Mouse (Mus musculus) heart, embryonic 13.5 days (tissue): ENCODE data around the gene Nup160. TPM values are rescaled to one million over a fixed set of nuclear protein-coding genes. Genes with fewer than 3 reads are reported as not detected.

Source experiments
- ATAC-seq: fragments of 200-750 bp; cut with Nextera tagmentation; 2 replicates; pipeline ENCODE4 v1.8.0; 2017; ENCODE audit warnings: moderate TSS enrichment; ENCODE audit not compliant: insufficient number of reproducible peaks, low FRiP score, low TSS enrichment; ENCODE audit errors: extremely low read depth
- H3K27ac ChIP-seq: fragments of 300-500 bp; sonication (generic); replicated peaks from 2 replicates; pipeline ENCODE4 v1.5.1; 2015; ENCODE audit warnings: moderate library complexity, mild to moderate bottlenecking, inconsistent platforms
- H3K27me3 ChIP-seq: fragments of 300-500 bp; sonication (generic); replicated peaks from 2 replicates; pipeline ENCODE4 v1.6.1; 2015; ENCODE audit warnings: mild to moderate bottlenecking, inconsistent platforms
- H3K36me3 ChIP-seq: fragments of 300-500 bp; sonication (generic); 2 replicates; pipeline ENCODE4 v1.6.1; 2015; ENCODE audit warnings: mild to moderate bottlenecking, inconsistent platforms
- H3K4me1 ChIP-seq: fragments of 300-500 bp; sonication (generic); 2 replicates; pipeline ENCODE4 v1.6.1; 2015; ENCODE audit warnings: inconsistent platforms
- H3K4me2 ChIP-seq: fragments of 300-500 bp; sonication (generic); 2 replicates; pipeline ENCODE4 v1.6.1; 2015; ENCODE audit warnings: inconsistent platforms, mild to moderate bottlenecking, moderate library complexity
- H3K4me3 ChIP-seq: fragments of 300-500 bp; sonication (generic); 2 replicates; pipeline ENCODE4 v1.5.1; 2015; ENCODE audit warnings: moderate library complexity, mild to moderate bottlenecking, inconsistent platforms
- H3K9ac ChIP-seq: fragments of 300-500 bp; sonication (generic); 2 replicates; pipeline ENCODE4 v1.6.1; 2015; ENCODE audit warnings: inconsistent platforms, mild to moderate bottlenecking, moderate library complexity
- H3K9me3 ChIP-seq: fragments of 300-500 bp; sonication (generic); 2 replicates; pipeline ENCODE4 v1.6.1; 2016; ENCODE audit warnings: inconsistent platforms
- WGBS: fragments of 180-500 bp; shearing (Covaris S2); methylation state at CpG from one replicate; pipeline ENCODE4 v1.1.7; 2015; ENCODE audit warnings: mixed read lengths; 5-methylcytosine and 5-hydroxymethylcytosine counted together
- polyA plus RNA-seq: library from polyadenylated mRNA; unstranded; fragments of >200 nt; fragmentation: Nextera tagmentation; extraction: Ambion mirVana; gene quantifications from 2 replicates; pipeline ENCODE4 v1.2.1, GENCODE M21; 2015

Gene Nup160
- polyA plus RNA-seq, 1 experiment from 2014 or later, result 23.8 TPM

DNA sequence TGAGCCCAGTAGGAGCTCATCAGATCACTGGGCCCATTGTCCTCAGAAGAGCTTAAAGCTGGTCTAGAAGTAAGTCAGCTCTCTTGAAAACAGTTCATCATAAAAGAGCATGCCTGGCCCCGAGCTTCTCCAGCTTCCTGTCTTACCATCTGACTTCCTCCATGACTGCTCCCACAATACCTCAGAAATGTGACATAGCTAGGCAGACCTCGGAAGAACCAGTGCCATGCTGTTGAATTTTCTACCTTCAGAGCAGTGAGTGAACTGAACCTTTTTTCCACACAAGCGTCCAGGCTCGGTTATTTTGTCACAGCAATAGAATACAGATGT is 35.3 kb upstream of the Nup160 start:
- no peaks in the 10 kb centered on the region for H3K9me3 ChIP-seq
- H3K27me3 ChIP-seq, result no peaks in the 10 kb centered on the region
- H3K4me1 ChIP-seq, result peaks cover 27% of the 10 kb centered on the region
- no peak overlapping the region for H3K9ac ChIP-seq
- H3K4me2 ChIP-seq, result no peak overlapping the region
- WGBS, result 75% methylated on average over 4 of the region's 4 CpGs
- no peak for ATAC-seq
- no peaks in the 10 kb centered on the region for H3K36me3 ChIP-seq
- H3K27ac ChIP-seq, result no peak overlapping the region
- no peak overlapping the region for H3K4me3 ChIP-seq

DNA sequence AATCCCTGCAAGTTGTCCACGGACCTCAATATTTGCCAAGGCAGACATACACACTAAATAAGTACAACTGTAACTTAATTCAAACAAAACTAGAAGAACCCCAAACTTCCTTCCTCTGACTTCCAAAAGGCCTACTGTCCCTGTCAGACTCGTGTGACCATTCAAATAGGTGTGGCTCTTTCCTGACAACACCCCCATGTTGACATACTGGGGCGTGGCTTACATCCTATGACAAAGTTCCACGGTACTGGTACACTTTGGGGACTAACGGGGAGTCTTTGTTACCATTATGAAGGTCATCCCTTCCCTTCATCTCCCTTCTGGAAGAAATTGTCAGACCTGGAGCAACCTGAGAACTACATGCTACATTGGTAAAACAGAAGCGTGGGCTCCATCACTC is 29.9 kb upstream of the Nup160 start:
- WGBS, result 69% methylated on average over 6 of the region's 6 CpGs

DNA sequence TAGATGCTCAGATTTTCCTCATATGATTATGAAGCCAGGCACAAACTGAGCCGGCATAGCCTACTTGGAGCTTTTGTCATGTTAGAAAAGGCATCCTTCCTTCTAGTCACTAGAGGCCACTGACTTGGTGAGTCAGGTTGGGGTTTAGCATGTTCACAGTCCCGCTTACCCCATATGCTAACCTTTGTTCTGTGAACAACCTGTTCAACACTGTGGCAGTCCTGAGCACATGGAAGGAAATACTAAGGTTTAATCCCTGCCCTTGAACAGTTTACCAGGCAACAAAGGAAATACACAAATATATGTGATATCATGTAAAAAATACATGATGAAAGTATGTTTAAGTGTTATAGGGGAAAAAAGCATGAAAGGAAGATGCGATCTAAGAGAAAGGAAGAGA is 27.6 kb upstream of the Nup160 start:
- H3K27me3 ChIP-seq, result no peaks in the 10 kb centered on the region
- H3K27ac ChIP-seq, result no peak overlapping the region
- no peak for ATAC-seq
- H3K4me2 ChIP-seq, result no peak overlapping the region
- no peak overlapping the region for H3K4me3 ChIP-seq
- no peaks in the 10 kb centered on the region for H3K9me3 ChIP-seq
- H3K36me3 ChIP-seq, result no peaks in the 10 kb centered on the region
- H3K4me1 ChIP-seq, result no peaks in the 10 kb centered on the region
- 83% methylated on average over 3 of the region's 3 CpGs for WGBS
- no peak overlapping the region for H3K9ac ChIP-seq

More for the DNA sequence above, 29.9 kb upstream of the Nup160 start:
- H3K4me1 ChIP-seq, result no peaks in the 10 kb centered on the region
- H3K4me3 ChIP-seq, result no peak overlapping the region
- H3K9ac ChIP-seq, result no peak overlapping the region
- no peak overlapping the region for H3K4me2 ChIP-seq
- H3K27ac ChIP-seq, result no peak overlapping the region
- H3K36me3 ChIP-seq, result no peaks in the 10 kb centered on the region
- H3K27me3 ChIP-seq, result no peaks in the 10 kb centered on the region
- no peaks in the 10 kb centered on the region for H3K9me3 ChIP-seq
- ATAC-seq, result no peak

DNA sequence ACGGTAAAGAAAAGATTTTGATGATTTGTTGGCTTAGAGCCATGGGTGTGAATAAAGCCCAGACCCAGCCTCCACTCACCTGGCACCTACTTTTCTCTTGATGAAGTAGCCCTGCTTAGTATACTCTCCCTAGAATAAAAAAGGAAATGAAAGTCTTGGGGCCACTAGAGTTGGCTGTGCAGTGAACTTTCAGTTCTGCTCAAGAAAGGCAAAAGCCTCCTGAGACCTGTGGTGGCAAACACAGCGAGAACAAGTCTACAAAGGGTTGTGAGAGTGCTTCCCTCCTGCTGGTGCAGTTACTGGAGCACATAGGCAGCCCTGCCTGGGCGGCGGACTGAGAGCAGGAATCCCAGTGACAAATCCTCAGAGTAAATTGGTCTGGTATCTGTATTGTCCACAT is 27.1 kb upstream of the Nup160 start:
- Histone ChIP-seq H3K36me3 (no peaks in the 10 kb centered on the region), H3K27me3 (no peaks in the 10 kb centered on the region), H3K4me1 (no peaks in the 10 kb centered on the region), H3K27ac (no peak overlapping the region), H3K9me3 (no peaks in the 10 kb centered on the region), H3K4me3 (no peak overlapping the region), H3K4me2 (no peak overlapping the region), H3K9ac (no peak overlapping the region)
- 65% methylated on average over 4 of the region's 4 CpGs for WGBS
- no peak for ATAC-seq

DNA sequence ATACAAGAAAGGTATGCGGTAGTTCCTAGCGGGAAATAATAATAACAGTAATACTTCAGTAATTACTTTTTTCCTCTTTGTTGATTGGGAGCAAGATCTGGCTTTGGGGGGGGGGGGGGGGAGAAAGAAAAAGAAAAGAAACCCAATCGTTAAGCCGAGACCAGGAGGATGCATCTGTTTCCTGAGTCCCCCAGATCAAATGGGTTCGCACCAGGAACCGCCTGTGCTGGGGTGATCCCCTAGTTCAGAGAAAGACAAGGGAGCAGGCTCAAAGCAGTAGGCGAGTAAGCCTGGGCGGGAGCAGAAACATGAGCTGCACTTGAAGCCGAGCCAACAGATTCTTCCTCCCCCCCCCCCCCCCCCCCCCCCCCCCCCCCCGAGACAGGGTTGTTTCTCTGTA is 24.9 kb upstream of the Nup160 start:
- 60% methylated on average over 9 of the region's 10 CpGs for WGBS
- Histone ChIP-seq H3K4me1 (no peaks in the 10 kb centered on the region), H3K27ac (no peak overlapping the region), H3K4me2 (no peak overlapping the region), H3K36me3 (no peaks in the 10 kb centered on the region), H3K27me3 (no peaks in the 10 kb centered on the region), H3K9me3 (no peaks in the 10 kb centered on the region), H3K9ac (no peak overlapping the region), H3K4me3 (no peak overlapping the region)
- no peak for ATAC-seq

DNA sequence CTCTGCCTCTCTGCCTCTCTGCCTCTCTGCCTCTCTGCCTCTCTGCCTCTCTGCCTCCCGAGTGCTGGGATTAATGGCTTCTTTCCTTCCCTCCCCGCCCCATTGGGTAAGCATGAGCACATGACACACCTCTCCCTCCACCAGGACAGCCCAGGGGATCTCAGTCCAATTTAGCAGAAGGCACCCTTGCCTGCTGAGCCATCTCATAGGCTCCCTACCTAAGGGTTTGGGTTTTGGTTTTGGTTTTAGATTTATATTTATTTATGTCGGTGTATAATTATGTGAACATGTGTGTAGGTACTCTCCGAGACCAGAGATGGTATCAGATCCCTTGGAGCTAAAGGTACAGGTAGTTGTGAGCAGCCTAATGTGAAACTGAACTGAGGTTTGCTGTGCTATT is 24.0 kb upstream of the Nup160 start:
- Histone ChIP-seq H3K9ac (no peak overlapping the region), H3K27me3 (no peaks in the 10 kb centered on the region), H3K4me2 (no peak overlapping the region), H3K27ac (no peak overlapping the region), H3K9me3 (no peaks in the 10 kb centered on the region), H3K4me3 (no peak overlapping the region), H3K36me3 (no peaks in the 10 kb centered on the region), H3K4me1 (no peaks in the 10 kb centered on the region)
- no peak for ATAC-seq
- WGBS, result 64% methylated on average over 4 of the region's 4 CpGs

DNA sequence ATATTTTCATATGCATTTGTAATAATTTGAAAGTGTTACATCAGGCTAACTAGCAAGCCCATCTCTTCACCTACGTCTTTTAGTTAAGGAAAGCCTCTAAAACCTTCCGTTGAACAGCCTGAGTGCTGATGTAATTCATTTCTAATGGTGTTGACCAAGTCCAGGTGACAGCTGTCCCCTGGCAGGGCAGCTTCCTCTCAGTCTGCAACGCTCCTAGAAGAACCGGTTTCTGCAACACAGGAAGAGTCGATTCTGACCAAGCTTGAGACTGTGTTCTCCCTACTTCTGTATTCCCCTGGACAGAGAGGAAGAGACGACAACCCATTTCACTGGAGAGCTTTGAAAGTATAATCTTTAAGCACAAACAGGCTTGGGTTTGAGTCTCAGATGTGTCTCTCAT is 21.6 kb upstream of the Nup160 start:
- Histone ChIP-seq H3K27me3 (no peaks in the 10 kb centered on the region), H3K27ac (no peak overlapping the region), H3K4me2 (no peak overlapping the region), H3K36me3 (no peaks in the 10 kb centered on the region), H3K4me3 (no peak overlapping the region), H3K9ac (no peak overlapping the region), H3K4me1 (no peaks in the 10 kb centered on the region; the same call in 1 of the 2 replicates), H3K9me3 (no peaks in the 10 kb centered on the region)
- no peak for ATAC-seq
- 64% methylated on average over 6 of the region's 6 CpGs for WGBS

DNA sequence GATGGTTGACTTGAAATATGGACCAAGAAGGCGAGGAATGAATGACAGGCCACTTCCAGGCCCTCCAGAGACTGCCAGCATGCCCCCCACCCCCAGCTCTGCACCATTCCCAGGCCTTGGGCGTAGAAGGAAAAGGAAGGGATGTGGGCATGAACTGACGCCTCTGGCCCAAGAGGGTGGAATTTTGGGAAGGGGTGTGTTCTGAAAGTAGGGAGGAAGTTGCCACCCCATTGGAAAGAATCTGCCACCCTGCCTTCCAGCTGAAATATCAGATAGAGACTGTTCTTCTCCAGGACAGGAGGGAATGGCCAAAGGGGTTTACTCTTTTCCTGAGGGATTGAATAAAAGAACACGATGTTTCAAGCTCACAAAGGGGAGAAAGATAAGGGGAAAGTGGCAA is 18.4 kb upstream of the Nup160 start:
- Histone ChIP-seq H3K4me2 (no peak overlapping the region), H3K9ac (no peak overlapping the region), H3K9me3 (no peaks in the 10 kb centered on the region), H3K4me1 (peaks cover 3% of the 10 kb centered on the region; the same call in 1 of the 2 replicates), H3K36me3 (no peaks in the 10 kb centered on the region), H3K27me3 (no peaks in the 10 kb centered on the region), H3K4me3 (no peak overlapping the region), H3K27ac (no peak overlapping the region)
- WGBS, result 65% methylated on average over 4 of the region's 4 CpGs
- ATAC-seq, result no peak

DNA sequence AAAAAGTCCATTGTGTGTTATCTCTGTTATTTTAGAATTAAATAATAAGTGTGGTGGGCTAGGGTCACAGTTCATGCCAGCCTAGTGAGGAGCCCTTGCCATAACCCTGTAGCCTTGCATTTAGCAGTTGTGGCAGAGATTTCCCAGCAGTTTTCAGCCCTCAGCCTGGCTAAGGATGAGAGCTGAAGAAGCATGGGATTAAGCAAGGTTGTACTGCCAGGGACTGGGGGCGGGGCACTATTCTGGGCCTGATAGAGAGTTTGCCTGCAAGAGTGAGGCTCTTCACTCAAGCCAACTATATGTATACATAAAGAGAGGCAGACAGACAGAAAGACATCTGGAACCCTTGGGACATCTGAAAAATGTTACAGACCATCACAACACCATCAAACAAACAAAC is 18.0 kb upstream of the Nup160 start:
- H3K36me3 ChIP-seq, result no peaks in the 10 kb centered on the region
- 76% methylated on average over 1 of the region's 1 CpGs for WGBS
- no peaks in the 10 kb centered on the region for H3K27me3 ChIP-seq
- no peak overlapping the region for H3K4me3 ChIP-seq
- H3K9ac ChIP-seq, result no peak overlapping the region
- peaks cover 3% of the 10 kb centered on the region; the same call in 1 of the 2 replicates for H3K4me1 ChIP-seq
- H3K9me3 ChIP-seq, result no peaks in the 10 kb centered on the region
- no peak for ATAC-seq
- H3K4me2 ChIP-seq, result no peak overlapping the region
- H3K27ac ChIP-seq, result no peak overlapping the region

DNA sequence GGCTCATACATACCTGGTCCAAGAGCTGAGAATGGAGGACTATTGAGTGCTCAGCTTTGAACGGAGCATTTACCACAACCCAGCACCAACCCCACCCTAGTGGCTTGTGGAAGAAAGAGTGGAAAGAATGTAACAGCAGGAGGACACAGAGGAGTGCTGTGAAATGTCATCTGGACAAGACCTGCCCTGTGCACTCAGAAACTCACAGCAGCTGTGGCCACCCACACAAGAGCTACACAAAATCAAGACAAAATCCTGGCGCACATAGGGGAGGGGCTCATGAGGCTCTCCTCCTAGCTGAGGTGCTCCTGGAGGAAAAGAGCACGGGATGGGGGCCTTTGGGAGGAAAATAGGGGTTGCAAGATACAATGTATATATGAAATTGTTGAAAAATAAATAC is 17.4 kb upstream of the Nup160 start:
- H3K4me1 ChIP-seq, result peaks cover 3% of the 10 kb centered on the region; the same call in 1 of the 2 replicates
- no peak overlapping the region for H3K27ac ChIP-seq
- no peaks in the 10 kb centered on the region for H3K36me3 ChIP-seq
- H3K4me2 ChIP-seq, result no peak overlapping the region
- H3K9me3 ChIP-seq, result no peaks in the 10 kb centered on the region
- H3K27me3 ChIP-seq, result no peaks in the 10 kb centered on the region
- ATAC-seq, result no peak
- H3K9ac ChIP-seq, result no peak overlapping the region
- no peak overlapping the region for H3K4me3 ChIP-seq
- WGBS, result 59% methylated on average over 3 of the region's 3 CpGs

DNA sequence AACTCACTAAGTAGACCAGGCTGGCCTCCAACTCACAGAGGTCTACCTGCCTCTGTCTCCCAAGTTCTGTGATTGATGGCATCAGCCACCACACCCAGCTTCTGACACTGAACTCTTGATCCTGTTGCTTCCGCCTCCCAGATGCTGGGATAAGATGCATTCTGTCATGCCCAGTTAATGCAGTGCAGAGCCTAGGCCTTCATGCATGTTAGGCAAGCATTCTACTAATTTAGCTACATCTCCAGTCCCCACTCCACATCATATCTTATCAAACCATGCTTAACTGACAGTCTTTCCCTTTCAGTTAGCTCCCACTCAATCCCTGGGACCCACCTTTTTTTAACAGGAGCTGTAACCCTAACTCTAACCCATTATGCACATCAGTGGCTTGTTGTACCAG is 16.1 kb upstream of the Nup160 start:
- Histone ChIP-seq H3K27ac (no peak overlapping the region), H3K4me2 (no peak overlapping the region), H3K36me3 (no peaks in the 10 kb centered on the region), H3K9me3 (no peaks in the 10 kb centered on the region), H3K9ac (no peak overlapping the region), H3K27me3 (no peaks in the 10 kb centered on the region), H3K4me1 (peaks cover 3% of the 10 kb centered on the region; the same call in 1 of the 2 replicates), H3K4me3 (no peak overlapping the region)
- WGBS, result 90% methylated on average over 1 of the region's 1 CpGs
- no peak for ATAC-seq

DNA sequence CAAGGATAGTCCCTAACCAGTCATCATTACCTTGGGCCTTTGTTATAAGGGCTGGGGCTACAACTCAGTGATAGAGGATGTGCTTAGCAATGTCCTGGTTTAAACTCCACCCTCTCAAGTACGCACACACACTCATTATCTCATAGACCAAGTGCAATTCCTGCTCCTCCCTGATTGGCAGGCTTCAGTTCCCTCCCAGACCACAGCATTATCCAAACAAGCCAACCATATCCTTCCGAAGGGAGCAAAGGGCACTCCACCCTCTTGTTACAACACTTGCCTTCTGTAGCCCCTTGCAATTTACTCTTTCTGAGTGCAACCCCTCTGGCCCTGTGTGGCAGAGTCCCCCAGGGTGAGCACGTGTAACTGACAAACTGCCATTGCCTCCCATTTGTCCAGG is 15.6 kb upstream of the Nup160 start:
- Histone ChIP-seq H3K27ac (no peak overlapping the region), H3K27me3 (no peaks in the 10 kb centered on the region), H3K4me2 (no peak overlapping the region), H3K4me3 (no peak overlapping the region), H3K4me1 (peaks cover 3% of the 10 kb centered on the region; the same call in 1 of the 2 replicates), H3K9ac (no peak overlapping the region), H3K9me3 (no peaks in the 10 kb centered on the region), H3K36me3 (no peaks in the 10 kb centered on the region)
- 42% methylated on average over 3 of the region's 3 CpGs for WGBS
- no peak for ATAC-seq
